Mouse (Mus musculus): ENCODE data around the gene Supt4a.

DNA sequence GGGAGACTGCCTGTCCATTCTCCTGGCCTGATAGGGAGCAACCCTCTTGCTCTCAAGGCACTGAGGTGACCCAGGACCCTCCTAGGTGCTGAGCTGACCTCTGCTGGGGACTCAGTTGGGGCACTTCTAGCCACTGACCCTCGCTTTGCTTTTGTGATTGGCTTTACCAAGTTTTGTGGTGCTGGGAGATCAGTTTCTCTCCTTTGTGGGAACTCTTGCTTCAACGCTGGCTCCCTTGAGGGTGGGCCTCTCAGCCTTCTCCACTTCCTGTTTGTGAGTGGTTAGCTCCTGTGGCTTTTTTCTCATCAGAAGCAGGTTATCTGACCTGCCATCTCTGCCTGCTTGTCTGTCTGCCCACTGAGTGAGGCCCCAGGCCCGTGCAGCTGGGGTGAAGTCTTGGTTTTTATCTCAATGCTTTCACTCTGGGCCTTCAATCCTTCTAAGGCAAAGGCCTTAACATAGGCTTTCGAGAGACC, 14.2 kb downstream of the Supt4a start:
- TF ChIP-seq CTCF (IDR thresholded peaks at IDR 0.05; ENCODE audit: low read depth, low read length), result no peak
- no peak for TF ChIP-seq POLR2A (IDR thresholded peaks at IDR 0.05; ENCODE audit: extremely low read depth, insufficient read depth, low read length)

All from liver, adult 2 months (tissue).